Mouse (Mus musculus): ENCODE measurements around the gene Rpl7l1. TPM values are rescaled to one million over a fixed set of nuclear protein-coding genes. Genes with fewer than 3 reads are reported as not detected.

Rpl7l1 gene
- polyA plus RNA-seq, 1 experiment from 2014 or later: 82.2 TPM

DNA sequence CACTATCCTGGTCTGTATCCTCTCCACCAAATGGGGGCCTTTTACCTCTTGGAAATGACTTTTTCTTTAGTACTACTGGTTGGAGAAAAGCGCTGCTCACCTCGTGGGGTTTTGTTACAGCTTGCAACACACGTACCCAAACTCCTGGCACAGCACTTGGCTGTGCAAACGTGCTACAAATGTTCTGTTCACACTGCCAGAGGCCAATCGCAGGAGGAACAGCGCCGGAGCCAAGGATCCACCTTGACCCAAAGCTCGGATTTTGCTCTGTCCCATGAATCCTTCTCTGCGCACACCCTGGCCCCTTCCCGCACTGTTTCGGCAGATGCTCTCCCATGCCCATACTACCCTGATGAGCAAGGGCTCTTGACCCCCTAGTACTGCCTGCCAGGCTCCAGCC, 54.0 kb downstream of the Rpl7l1 start:
- no peak overlapping the region for H3K27ac ChIP-seq (replicated peaks)
- ATAC-seq (ENCODE audit: low FRiP score, low read depth): no peak
- no peaks in the 10 kb centered on the region for H3K4me1 ChIP-seq (replicated peaks)
- peak overlapping the region; percentile 18; the same call in 1 of the 2 replicates for H3K4me2 ChIP-seq
- WGBS: 57% methylated on average over 11 of the region's 11 CpGs
- no peaks in the 10 kb centered on the region for H3K9me3 ChIP-seq
- no peak overlapping the region for H3K4me3 ChIP-seq
- no peaks in the 10 kb centered on the region; the same call in 1 of the 2 replicates for H3K36me3 ChIP-seq
- H3K27me3 ChIP-seq: peaks cover 5% of the 10 kb centered on the region; the same call in 1 of the 2 replicates
- no peak overlapping the region for H3K9ac ChIP-seq

DNA sequence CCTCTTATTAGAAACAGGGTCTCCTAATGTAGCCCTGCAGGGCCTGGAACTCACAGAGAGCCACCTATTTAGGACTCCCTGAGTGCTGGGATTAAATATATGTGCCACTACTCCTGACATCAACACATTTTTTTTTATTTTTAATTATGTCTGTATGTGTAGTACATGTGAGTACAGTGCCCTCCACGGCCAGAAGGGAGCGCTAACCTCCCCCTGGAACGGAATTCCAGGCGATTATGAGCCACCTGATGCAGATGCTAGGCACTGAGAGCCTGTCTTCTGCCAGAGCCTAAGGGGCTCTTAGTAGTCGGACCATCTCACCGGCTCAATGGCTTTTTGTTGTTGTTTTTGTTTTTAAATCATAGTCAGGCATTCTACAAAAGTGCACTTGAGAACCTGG, 54.5 kb downstream of the Rpl7l1 start:
- Histone ChIP-seq H3K27ac (replicated peaks) (no peak overlapping the region), H3K36me3 (peaks cover 4% of the 10 kb centered on the region), H3K9ac (no peak overlapping the region), H3K4me2 (no peak overlapping the region), H3K27me3 (peaks cover 5% of the 10 kb centered on the region; the same call in 1 of the 2 replicates), H3K9me3 (no peaks in the 10 kb centered on the region), H3K4me3 (no peak overlapping the region), H3K4me1 (replicated peaks) (no peaks in the 10 kb centered on the region)
- 40% methylated on average over 6 of the region's 6 CpGs for WGBS
- ATAC-seq (ENCODE audit: low FRiP score, low read depth): no peak

DNA sequence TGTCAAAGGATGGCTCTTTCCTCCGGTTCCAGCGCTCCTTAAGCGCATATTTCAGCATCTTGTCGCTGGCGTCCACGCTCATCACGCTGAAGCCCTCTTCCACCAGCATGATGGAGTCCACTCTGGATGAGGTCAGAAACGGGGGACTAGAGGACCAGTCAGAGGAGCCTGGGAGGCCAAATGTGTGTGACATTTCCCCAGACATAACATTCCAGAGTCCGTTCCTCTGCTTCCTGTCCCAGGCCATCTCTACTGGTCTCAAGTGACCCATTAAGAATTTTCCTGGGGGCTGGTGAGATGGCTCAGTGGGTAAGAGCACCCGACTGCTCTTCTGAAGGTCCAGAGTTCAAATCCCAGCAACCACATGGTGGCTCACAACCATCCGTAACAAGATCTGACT, 55.2 kb downstream of the Rpl7l1 start:
- no peaks in the 10 kb centered on the region for H3K9me3 ChIP-seq
- WGBS: 90% methylated on average over 11 of the region's 11 CpGs
- no peak overlapping the region for H3K4me3 ChIP-seq
- peaks cover 4% of the 10 kb centered on the region for H3K36me3 ChIP-seq
- H3K4me2 ChIP-seq: no peak overlapping the region
- H3K27ac ChIP-seq (replicated peaks): no peak overlapping the region
- H3K9ac ChIP-seq: no peak overlapping the region
- peaks cover 5% of the 10 kb centered on the region; the same call in 1 of the 2 replicates for H3K27me3 ChIP-seq
- no peak for ATAC-seq (ENCODE audit: low FRiP score, low read depth)
- no peaks in the 10 kb centered on the region for H3K4me1 ChIP-seq (replicated peaks)

- ATAC-seq (ENCODE audit: low FRiP score, low read depth): no peak
- 90% methylated on average over 26 of the region's 26 CpGs for WGBS
Observed at GRCm38 (mm10) chr17:46725731-46726645, 56.5 kb downstream of the Rpl7l1 start.

DNA sequence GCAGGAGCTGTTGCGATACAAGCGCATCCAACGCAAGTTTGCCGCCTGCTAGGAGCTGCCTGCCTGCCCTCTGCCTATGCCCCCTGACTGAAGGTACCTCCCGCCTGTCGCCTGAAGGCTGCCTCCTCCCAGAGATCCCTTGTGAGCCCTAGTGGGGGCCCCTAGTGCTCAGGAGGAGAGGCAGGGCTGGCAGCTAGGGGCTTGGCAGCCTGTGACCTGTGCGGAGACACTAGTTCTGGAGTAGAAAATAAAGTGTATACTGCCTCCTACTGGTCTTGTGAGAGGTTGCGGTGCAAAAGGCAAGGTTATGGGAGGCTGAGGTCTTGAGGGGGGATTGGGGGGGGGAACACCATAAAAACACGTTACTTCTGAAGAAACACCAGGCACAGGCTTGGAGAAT, 57.2 kb downstream of the Rpl7l1 start:
- 53% methylated on average over 9 of the region's 9 CpGs for WGBS
- Histone ChIP-seq H3K4me1 (replicated peaks) (no peaks in the 10 kb centered on the region), H3K9me3 (no peaks in the 10 kb centered on the region), H3K27me3 (peaks cover 5% of the 10 kb centered on the region; the same call in 1 of the 2 replicates), H3K36me3 (peaks cover 4% of the 10 kb centered on the region), H3K9ac (no peak overlapping the region), H3K4me3 (no peak overlapping the region), H3K4me2 (no peak overlapping the region), H3K27ac (replicated peaks) (no peak overlapping the region)
- no peak for ATAC-seq (ENCODE audit: low FRiP score, low read depth)

More at GRCm38 (mm10) chr17:46725731-46726645, 56.5 kb downstream of the Rpl7l1 start:
- Histone ChIP-seq H3K9ac (no peak overlapping the region), H3K9me3 (no peaks in the 10 kb centered on the region), H3K4me2 (no peak overlapping the region), H3K4me3 (no peak overlapping the region), H3K27me3 (peaks cover 5% of the 10 kb centered on the region; the same call in 1 of the 2 replicates), H3K27ac (replicated peaks) (no peak overlapping the region), H3K4me1 (replicated peaks) (no peaks in the 10 kb centered on the region), H3K36me3 (peaks cover 4% of the 10 kb centered on the region)

DNA sequence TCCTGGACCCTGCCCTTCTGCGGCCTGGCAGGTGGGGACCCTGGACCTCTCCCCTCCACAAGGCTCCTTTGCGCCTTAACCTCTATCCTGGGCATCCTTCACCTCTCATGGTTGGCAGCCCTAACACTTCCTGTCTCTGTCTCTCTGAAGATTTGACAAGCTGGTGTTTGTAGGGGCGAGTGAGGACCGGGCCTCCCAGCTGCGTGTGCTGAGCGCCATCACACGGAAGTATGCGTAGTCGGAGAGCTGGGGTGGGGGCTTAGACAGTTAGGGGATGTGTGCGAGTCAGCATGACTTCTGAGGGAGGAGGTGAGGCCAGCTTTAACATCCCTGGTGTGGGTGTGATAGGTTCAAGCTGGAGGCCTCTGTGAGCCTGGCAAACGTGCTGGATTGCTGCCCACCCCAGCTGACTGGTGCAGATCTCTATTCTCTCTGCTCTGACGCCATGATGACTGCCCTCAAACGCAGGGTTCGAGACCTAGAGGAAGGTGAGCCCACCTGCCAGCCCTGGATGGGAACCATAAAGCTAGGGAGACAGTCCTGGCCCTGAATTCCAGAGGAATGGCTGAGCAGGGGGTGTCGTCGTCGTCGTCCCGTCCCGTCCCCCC, 57.9 kb downstream of the Rpl7l1 start:
- Histone ChIP-seq H3K27ac (replicated peaks) (no peak overlapping the region), H3K4me2 (no peak overlapping the region), H3K27me3 (peaks cover 5% of the 10 kb centered on the region; the same call in 1 of the 2 replicates), H3K4me3 (no peak overlapping the region), H3K36me3 (peaks cover 4% of the 10 kb centered on the region), H3K4me1 (replicated peaks) (no peaks in the 10 kb centered on the region), H3K9ac (no peak overlapping the region), H3K9me3 (no peaks in the 10 kb centered on the region)
- no peak for ATAC-seq (ENCODE audit: low FRiP score, low read depth)
- 78% methylated on average over 19 of the region's 20 CpGs for WGBS

Other genes starting within 250 kb of the Rpl7l1 start
- gene Cul9, start 236.3 kb downstream of the Rpl7l1 start, polyA plus RNA-seq (2015; fragmentation: Nextera tagmentation; extraction: Ambion mirVana): 21.0 and 26.5 TPM in 2 replicates
- 2.7 and 4.5 TPM in 2 replicates for gene Srf, start 226.5 kb downstream of the Rpl7l1 start, polyA plus RNA-seq (2015; fragmentation: Nextera tagmentation; extraction: Ambion mirVana)
- 32.8 and 34.1 TPM in 2 replicates for gene Ptk7, start 153.2 kb downstream of the Rpl7l1 start, polyA plus RNA-seq (2015; fragmentation: Nextera tagmentation; extraction: Ambion mirVana)
- 33.9 and 35.9 TPM in 2 replicates for gene Klc4, start 136.7 kb downstream of the Rpl7l1 start, polyA plus RNA-seq (2015; fragmentation: Nextera tagmentation; extraction: Ambion mirVana)
- 64.3 TPM in 2 replicates for gene Mrpl2, start 136.4 kb downstream of the Rpl7l1 start, polyA plus RNA-seq (2015; fragmentation: Nextera tagmentation; extraction: Ambion mirVana)
- 38.4 and 43.8 TPM in 2 replicates for gene Cul7, start 132.3 kb downstream of the Rpl7l1 start, polyA plus RNA-seq (2015; fragmentation: Nextera tagmentation; extraction: Ambion mirVana)
- 53.0 TPM in 2 replicates for gene Rrp36, start 108.3 kb downstream of the Rpl7l1 start, polyA plus RNA-seq (2015; fragmentation: Nextera tagmentation; extraction: Ambion mirVana)
- 291 and 302 TPM in 2 replicates for gene Mea1, start 103.9 kb downstream of the Rpl7l1 start, polyA plus RNA-seq (2015; fragmentation: Nextera tagmentation; extraction: Ambion mirVana)
- 168 and 179 TPM in 2 replicates for gene Klhdc3, start 101.8 kb downstream of the Rpl7l1 start, polyA plus RNA-seq (2015; fragmentation: Nextera tagmentation; extraction: Ambion mirVana)
- gene Ppp2r5d, start 77.6 kb downstream of the Rpl7l1 start, polyA plus RNA-seq (2015; fragmentation: Nextera tagmentation; extraction: Ambion mirVana): 101 and 109 TPM in 2 replicates
- 29.7 and 30.7 TPM in 2 replicates for gene Pex6, start 71.2 kb downstream of the Rpl7l1 start, polyA plus RNA-seq (2015; fragmentation: Nextera tagmentation; extraction: Ambion mirVana)
- gene Gnmt, start 53.5 kb downstream of the Rpl7l1 start, polyA plus RNA-seq (2015; fragmentation: Nextera tagmentation; extraction: Ambion mirVana): 0.86 and 1.9 TPM in 2 replicates
- gene Cnpy3, start 30.5 kb downstream of the Rpl7l1 start, polyA plus RNA-seq (2015; fragmentation: Nextera tagmentation; extraction: Ambion mirVana): 67.2 and 73.5 TPM in 2 replicates
- 0.19 and 0.45 TPM in 2 replicates for gene Ptcra, start 19.0 kb downstream of the Rpl7l1 start, polyA plus RNA-seq (2015; fragmentation: Nextera tagmentation; extraction: Ambion mirVana)
- 53.6 and 58.8 TPM in 2 replicates for gene 2310039H08Rik, start 10.0 kb downstream of the Rpl7l1 start, polyA plus RNA-seq (2015; fragmentation: Nextera tagmentation; extraction: Ambion mirVana)
- 7.7 and 10.3 TPM in 2 replicates for gene Bicral, start 75.8 kb upstream of the Rpl7l1 start, polyA plus RNA-seq (2015; fragmentation: Nextera tagmentation; extraction: Ambion mirVana)
- gene Tbcc, start 108.0 kb upstream of the Rpl7l1 start, polyA plus RNA-seq (2015; fragmentation: Nextera tagmentation; extraction: Ambion mirVana): 57.5 and 60.8 TPM in 2 replicates
- 0.05 TPM in 1 of 2 replicates, not detected in the other for gene Prph2, start 127.8 kb upstream of the Rpl7l1 start, polyA plus RNA-seq (2015; fragmentation: Nextera tagmentation; extraction: Ambion mirVana)
- gene Ubr2, start 227.9 kb upstream of the Rpl7l1 start, polyA plus RNA-seq (2015; fragmentation: Nextera tagmentation; extraction: Ambion mirVana): 16.1 and 16.5 TPM in 2 replicates